Mouse (Mus musculus) G1E (cell line): ENCODE measurements around the gene Gm17622. TPM values are rescaled to one million over a fixed set of nuclear protein-coding genes. Genes with fewer than 3 reads are reported as not detected.

ENCODE experiments used
- ATAC-seq: 2 replicates; pipeline ENCODE4 v1.8.0; 2016; ENCODE audit warnings: mild to moderate bottlenecking; ENCODE audit not compliant: insufficient number of reproducible peaks, poor library complexity, low FRiP score, severe bottlenecking; ENCODE audit errors: extremely low read depth
- DNase-seq: peaks from one replicate; pipeline ENCODE4 v3.0.0; 2012; ENCODE audit warnings: low spot score
- H3K27me3 ChIP-seq: 2 replicates; pipeline ENCODE4 v1.6.1; 2012; ENCODE audit warnings: mild to moderate bottlenecking, low read length, inconsistent platforms; ENCODE audit not compliant: insufficient read depth
- H3K36me3 ChIP-seq: replicated peaks from 2 replicates; pipeline ENCODE3; 2012; ENCODE audit warnings: mild to moderate bottlenecking, inconsistent platforms
- H3K4me1 ChIP-seq: 2 replicates; pipeline ENCODE4 v1.6.1; 2012; ENCODE audit warnings: low read depth, low read length, inconsistent platforms, mixed read lengths; ENCODE audit not compliant: insufficient read depth
- H3K4me3 ChIP-seq: 2 replicates; pipeline ENCODE4 v1.5.1; 2012; ENCODE audit warnings: low read depth, mild to moderate bottlenecking, inconsistent platforms, low read length, moderate library complexity, mixed read lengths
- H3K9me3 ChIP-seq: replicated peaks from 2 replicates; pipeline ENCODE4 v1.6.1; 2012; ENCODE audit warnings: inconsistent platforms
- CTCF ChIP-seq: IDR thresholded peaks from 2 replicates; pipeline ENCODE4 v1.5.1; 2012; ENCODE audit warnings: low read depth, low read length, inconsistent platforms, mixed read lengths
- GATA1 ChIP-seq: IDR thresholded peaks from 2 replicates; pipeline ENCODE4 v1.6.1; 2012; ENCODE audit warnings: borderline replicate concordance, low read length, inconsistent platforms, mixed read lengths
- GATA2 ChIP-seq: IDR thresholded peaks from 2 replicates; pipeline ENCODE4 v1.6.1; 2012; ENCODE audit warnings: low read depth, low read length, inconsistent platforms, borderline replicate concordance
- POLR2AphosphoS5 ChIP-seq: IDR thresholded peaks from 2 replicates; pipeline ENCODE4 v1.6.1; 2012; ENCODE audit warnings: low read depth, low read length, inconsistent platforms; ENCODE audit not compliant: insufficient replicate concordance
- TAL1 ChIP-seq: conservative IDR thresholded peaks from 2 replicates; pipeline ENCODE4 v1.6.1; 2012; ENCODE audit warnings: low read depth, low read length, inconsistent platforms, mixed read lengths
- polyA plus RNA-seq: library from polyadenylated mRNA; stranded (reverse); fragments of >175 nt; gene quantifications from 2 replicates; pipeline ENCODE4 v1.2.3, GENCODE M21; 2012
- total RNA-seq, 2 experiments: library from RNA; stranded (forward) in 1 of 2; stranded (reverse) in 1 of 2; fragments of 200-1000 nt in 1 of 2; fragments of >200 nt in 1 of 2; fragmentation: Nextera tagmentation in 1 of 2; gene quantifications; 2 replicates each; pipeline ENCODE4 v1.2.3; 2014 to 2017

Gene Gm17622
- total RNA-seq (2014; fragmentation: Nextera tagmentation) (not detected in 2 replicates), total RNA-seq (2017) (not detected in 2 replicates), polyA plus RNA-seq (not detected in 2 replicates)

- Histone ChIP-seq H3K9me3 (no peaks in the 10 kb centered on the region), H3K4me3 (no peak within 1 kb of the TSS), H3K36me3 (peaks cover 67% of the 10 kb centered on the region), H3K4me1 (no peaks in the 10 kb centered on the region), H3K27me3 (no peaks in the 10 kb centered on the region)
- TF ChIP-seq GATA2 (no peak), TAL1 (no peak), GATA1 (no peak), POLR2AphosphoS5 (no peak), CTCF (no peak)
- ATAC-seq: no peak
- no peak for DNase-seq
These were observed at the start of gene Gm17622 for GRCm38 (mm10) chr13:96490433-96490832. TSS of gene Gm17622 (plus strand) at chr13:96490733.

GRCm38 (mm10) chr13:96450205-96450856 is 40.2 kb upstream of the Gm17622 start:
- Histone ChIP-seq H3K36me3 (no peaks in the 10 kb centered on the region), H3K27me3 (peaks cover 24% of the 10 kb centered on the region), H3K4me1 (no peaks in the 10 kb centered on the region; the same call in 1 of the 2 replicates), H3K4me3 (no peak overlapping the region), H3K9me3 (no peaks in the 10 kb centered on the region)
- ATAC-seq: no peak
- TF ChIP-seq TAL1 (no peak), POLR2AphosphoS5 (no peak), GATA1 (no peak), CTCF (no peak)
- no peak for DNase-seq

GRCm38 (mm10) chr13:96450869-96451268 is 39.7 kb upstream of the Gm17622 start:
- TF ChIP-seq TAL1 (no peak), POLR2AphosphoS5 (no peak), CTCF (no peak), GATA1 (no peak), GATA2 (no peak)
- DNase-seq (no peak), ATAC-seq (no peak)
- Histone ChIP-seq H3K36me3 (no peaks in the 10 kb centered on the region), H3K9me3 (no peaks in the 10 kb centered on the region), H3K27me3 (peaks cover 23% of the 10 kb centered on the region), H3K4me3 (no peak overlapping the region), H3K4me1 (no peaks in the 10 kb centered on the region; the same call in 1 of the 2 replicates)

GRCm38 (mm10) chr13:96451386-96452140 is 39.0 kb upstream of the Gm17622 start:
- ATAC-seq (no peak), DNase-seq (no peak)
- TF ChIP-seq GATA2 (no peak), CTCF (no peak), GATA1 (no peak), POLR2AphosphoS5 (no peak), TAL1 (no peak)

GRCm38 (mm10) chr13:96452621-96453020 is 37.9 kb upstream of the Gm17622 start:
- TF ChIP-seq POLR2AphosphoS5: no peak
- TF ChIP-seq GATA2: no peak
- TF ChIP-seq GATA1: no peak
- no peak for TF ChIP-seq CTCF
- TF ChIP-seq TAL1: no peak
- Histone ChIP-seq H3K36me3 (no peaks in the 10 kb centered on the region), H3K9me3 (no peaks in the 10 kb centered on the region), H3K4me3 (no peak overlapping the region), H3K27me3 (peaks cover 26% of the 10 kb centered on the region), H3K4me1 (no peaks in the 10 kb centered on the region; the same call in 1 of the 2 replicates)
- no peak for DNase-seq
- ATAC-seq: no peak

More at GRCm38 (mm10) chr13:96451386-96452140, 39.0 kb upstream of the Gm17622 start:
- Histone ChIP-seq H3K4me1 (no peaks in the 10 kb centered on the region; the same call in 1 of the 2 replicates), H3K4me3 (no peak overlapping the region), H3K27me3 (peaks cover 23% of the 10 kb centered on the region), H3K36me3 (no peaks in the 10 kb centered on the region), H3K9me3 (no peaks in the 10 kb centered on the region)

GRCm38 (mm10) chr13:96454288-96454687 is 36.2 kb upstream of the Gm17622 start:
- Histone ChIP-seq H3K36me3 (no peaks in the 10 kb centered on the region), H3K9me3 (no peaks in the 10 kb centered on the region), H3K4me1 (no peaks in the 10 kb centered on the region; the same call in 1 of the 2 replicates), H3K27me3 (peaks cover 32% of the 10 kb centered on the region), H3K4me3 (no peak overlapping the region)
- DNase-seq (no peak), ATAC-seq (no peak)
- TF ChIP-seq CTCF (no peak), GATA2 (no peak), POLR2AphosphoS5 (no peak), TAL1 (no peak), GATA1 (no peak)
